Mouse (Mus musculus): ENCODE results near the gene Fancc. TPM values are rescaled to one million over a fixed set of nuclear protein-coding genes. Genes with fewer than 3 reads are reported as not detected.
A peak's percentile ranks its signal among the peaks of the same experiment; 100 is the strongest.
"Not testable (repeated sequence)": the region's sequence is repeated elsewhere in the genome, so short reads cannot be mapped to it uniquely, and the experiment has no call there.

The Fancc gene
- polyA plus RNA-seq, 1 experiment from 2014 or later: 16.8 TPM

- no peak for DNase-seq (ENCODE audit: low spot score)
Measured at GRCm38 (mm10) chr13:63356101-63356500, 141.0 kb downstream of the Fancc start.

DNA sequence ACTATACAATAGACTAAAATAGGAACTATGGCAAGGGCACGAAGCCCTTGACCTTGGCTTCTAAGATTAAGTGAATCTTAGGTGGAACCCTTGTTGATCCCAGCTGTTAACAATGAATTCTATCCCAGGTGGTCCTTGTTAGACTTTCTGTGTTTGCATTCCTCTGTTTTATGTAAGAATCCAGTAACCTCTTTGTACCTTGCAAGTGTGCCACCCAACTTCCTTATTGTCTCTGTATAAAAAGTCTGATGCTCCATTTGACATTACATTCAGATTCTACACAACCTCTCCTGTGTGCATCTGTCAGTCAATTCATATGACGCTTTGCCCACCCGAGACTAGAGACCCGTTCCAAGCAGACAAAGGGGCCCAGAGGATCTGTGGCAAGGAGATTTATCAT, 143.8 kb downstream of the Fancc start:
- DNase-seq (ENCODE audit: low spot score): not testable (repeated sequence)

GRCm38 (mm10) chr13:63350076-63350475, 147.0 kb downstream of the Fancc start:
- no peak for DNase-seq (ENCODE audit: low spot score)

DNA sequence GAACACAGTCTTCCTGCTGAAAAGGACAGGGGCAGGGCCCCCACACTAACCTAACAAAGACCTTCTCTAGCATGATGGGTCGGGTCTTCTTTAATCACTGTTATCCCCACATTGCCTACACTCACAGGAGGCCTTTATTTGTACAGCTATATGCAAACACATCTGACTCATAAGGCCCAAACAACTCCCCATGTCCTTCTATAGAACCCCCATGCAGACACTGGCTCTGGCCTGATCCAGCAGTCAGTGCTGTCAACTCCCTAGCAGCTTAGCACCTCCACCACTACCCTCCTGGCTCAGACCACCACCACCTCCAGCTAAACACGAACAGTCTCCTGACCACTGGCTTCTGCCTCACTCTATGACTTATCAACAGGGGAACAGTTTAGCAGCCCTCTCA, 149.4 kb downstream of the Fancc start:
- no peak for DNase-seq (ENCODE audit: low spot score)

DNA sequence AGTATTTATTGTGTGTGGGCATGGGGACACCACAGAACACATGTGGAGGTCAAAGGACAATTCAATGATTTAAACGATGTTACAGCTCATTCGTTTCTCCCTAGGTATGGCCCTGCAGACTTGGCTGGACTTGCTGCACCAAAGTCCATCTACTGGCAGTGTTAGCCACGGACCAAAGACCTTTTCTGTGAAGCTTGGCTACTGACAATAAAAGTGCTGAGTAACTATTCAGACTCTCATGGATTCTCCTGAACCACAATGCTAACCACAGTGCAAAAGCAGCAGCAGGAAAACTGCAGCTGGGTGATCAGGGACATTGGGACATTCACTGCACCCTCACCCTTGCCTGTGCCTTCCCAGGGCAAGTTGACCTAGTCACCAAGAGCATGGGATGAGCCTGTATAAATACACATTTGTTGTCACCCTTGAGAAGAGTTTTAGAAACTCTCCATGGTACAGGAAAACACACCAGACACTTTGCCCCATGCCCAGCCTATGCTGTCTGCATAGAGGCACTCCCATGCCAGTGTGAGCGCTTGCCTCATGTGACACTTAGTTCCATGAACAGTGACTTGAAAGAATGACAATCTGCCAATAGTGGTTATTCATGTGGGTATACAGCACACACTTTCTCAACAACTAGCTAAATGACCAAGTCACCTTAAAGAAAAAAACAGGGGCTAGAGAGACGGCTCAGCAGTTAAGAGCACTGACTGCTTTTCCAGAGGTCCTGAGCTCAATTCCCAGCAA, 151.4 kb downstream of the Fancc start:
- DNase-seq (ENCODE audit: low spot score): no peak

DNA sequence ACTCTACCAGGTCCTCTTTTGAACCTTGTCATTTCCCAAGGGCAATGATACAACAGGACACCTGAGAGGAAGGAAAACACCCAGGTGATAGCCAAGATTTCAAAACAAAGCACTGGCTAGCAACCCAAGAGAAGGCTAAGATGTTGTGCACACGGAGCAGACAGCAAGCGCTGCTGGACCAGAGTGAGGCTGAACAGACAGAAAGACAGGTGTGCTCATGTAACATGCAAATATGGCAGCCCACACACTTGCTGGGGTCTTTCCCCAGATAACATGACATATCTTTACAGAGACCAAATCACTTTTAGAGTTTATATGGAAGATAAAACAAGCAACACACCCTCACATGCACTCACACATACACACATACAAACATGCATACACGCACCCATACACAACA, 152.6 kb downstream of the Fancc start:
- no peak for DNase-seq (ENCODE audit: low spot score)

DNA sequence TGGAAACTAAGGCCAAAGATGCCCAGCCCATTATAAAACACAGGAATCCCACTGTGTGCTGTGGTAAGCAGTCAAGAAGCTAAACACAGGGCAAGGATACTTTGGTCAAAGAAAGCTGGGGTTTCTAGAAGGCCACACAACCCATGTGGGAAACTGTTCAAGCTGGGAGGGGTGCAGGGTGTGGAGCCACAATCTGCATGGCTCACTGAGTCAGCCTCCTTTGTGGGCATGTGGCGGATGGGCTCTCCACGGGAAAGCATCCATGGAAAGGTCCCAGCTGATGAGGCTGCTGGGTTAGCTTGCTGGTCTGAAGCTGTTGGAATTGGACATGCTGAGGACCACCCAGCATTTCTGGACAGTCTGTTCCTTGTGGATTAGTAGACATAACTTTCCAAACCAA, 154.3 kb downstream of the Fancc start:
- DNase-seq (ENCODE audit: low spot score): no peak

DNA sequence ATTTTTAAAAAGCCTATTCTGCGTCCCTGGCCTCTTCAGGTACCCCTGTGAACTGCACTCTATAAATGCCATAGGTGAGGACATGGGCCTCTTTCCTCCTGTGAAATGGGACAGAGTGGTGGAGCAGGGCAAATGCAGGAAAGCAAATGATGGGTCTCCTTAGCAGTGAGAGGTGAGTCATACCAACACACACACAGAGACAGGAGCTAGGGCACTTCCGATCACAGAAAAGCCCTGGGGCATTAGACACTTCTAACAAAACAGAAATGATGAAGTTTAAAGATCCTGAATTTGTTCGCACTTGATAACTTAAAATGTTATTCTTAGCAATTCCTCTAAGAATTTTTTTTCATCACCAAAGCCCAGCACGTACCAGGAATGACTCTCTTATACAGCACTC, 157.1 kb downstream of the Fancc start:
- no peak for DNase-seq (ENCODE audit: low spot score)

DNA sequence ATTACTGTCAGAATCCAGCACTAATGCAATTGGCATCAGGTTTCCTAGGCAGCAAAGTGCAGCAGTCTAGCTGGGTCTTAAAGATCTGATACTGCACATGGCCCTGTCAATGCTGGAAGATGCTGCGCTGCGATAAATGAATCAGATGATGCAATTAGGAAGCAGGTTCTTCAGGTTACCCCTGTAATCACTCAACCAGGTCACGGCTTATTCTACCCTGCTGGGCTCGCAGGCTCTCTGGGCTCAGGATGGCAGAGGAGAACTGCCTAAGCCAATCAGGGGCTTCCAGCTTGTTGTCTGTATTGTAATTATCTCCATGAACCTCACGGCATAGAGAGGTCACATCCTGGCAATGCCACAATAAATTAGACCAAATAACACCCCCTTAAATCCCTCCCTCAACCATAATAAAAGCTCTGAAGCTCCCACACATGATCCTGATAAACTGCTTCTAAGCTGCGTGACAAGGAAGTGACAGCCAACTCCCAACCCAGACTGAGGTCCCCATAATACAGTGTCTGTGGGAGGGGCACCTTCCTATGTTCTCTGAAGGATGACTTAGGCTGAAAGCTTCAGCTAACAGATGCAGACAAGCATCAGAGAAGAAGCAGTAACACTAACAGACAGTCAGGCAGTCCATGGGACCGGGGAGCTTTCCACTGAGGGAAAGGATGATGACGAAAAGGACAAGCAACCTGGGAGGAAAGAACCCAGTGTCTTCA, 159.7 kb downstream of the Fancc start:
- DNase-seq (ENCODE audit: low spot score): no peak

DNA sequence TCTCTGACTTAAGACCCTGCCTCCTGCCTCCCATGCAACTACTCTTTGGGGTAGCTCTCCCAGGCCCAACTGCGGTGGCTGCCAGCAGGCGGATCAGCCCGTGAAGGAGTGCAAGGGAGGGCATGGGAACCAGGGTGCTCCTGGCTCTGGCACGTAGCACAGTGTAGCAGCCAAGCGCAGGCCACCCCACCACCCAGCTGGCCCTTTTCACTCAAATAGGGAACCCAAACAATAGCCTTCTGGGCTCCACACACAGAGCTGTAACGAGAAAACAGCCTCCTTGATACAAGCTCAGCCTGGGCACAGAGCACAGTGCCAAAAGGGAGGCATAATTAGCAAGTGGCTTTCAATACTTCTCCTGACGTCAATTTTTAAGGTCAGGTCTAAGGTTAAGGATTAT, 160.7 kb downstream of the Fancc start:
- no peak for DNase-seq (ENCODE audit: low spot score)

DNA sequence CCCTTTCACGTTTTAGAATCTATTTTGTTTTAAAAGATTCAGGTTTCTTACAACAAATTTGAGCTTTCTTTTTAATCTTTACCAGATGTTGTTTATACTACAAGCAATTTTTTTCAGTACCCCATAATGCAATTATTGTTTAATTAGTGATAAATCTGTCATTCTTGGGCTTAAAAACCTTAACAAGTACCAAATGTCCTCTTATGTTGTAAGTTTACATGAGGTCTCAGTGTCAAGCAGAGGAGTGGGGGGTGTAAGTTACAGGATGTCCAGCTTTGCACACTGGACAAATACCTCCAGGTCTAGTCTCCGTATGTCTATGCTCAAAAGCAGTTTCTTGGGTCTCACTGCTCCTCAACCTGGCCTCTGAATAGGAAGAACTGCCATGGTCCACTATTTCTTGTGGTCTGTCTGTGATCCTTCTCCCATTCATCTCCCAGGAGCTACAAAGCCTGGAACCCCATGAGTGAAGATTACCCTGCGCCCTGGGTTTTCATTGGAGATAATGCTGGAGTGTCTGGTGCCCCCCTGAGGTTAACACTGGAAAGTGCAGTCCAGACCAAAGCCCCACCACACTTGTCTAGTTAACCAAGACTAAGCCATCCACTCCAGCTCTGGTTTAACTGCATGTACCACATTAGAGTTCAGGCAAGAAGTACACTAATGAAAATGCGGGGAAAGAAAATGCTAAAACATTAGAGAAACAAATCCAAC, 161.5 kb downstream of the Fancc start:
- DNase-seq (ENCODE audit: low spot score): peak; percentile 55

DNA sequence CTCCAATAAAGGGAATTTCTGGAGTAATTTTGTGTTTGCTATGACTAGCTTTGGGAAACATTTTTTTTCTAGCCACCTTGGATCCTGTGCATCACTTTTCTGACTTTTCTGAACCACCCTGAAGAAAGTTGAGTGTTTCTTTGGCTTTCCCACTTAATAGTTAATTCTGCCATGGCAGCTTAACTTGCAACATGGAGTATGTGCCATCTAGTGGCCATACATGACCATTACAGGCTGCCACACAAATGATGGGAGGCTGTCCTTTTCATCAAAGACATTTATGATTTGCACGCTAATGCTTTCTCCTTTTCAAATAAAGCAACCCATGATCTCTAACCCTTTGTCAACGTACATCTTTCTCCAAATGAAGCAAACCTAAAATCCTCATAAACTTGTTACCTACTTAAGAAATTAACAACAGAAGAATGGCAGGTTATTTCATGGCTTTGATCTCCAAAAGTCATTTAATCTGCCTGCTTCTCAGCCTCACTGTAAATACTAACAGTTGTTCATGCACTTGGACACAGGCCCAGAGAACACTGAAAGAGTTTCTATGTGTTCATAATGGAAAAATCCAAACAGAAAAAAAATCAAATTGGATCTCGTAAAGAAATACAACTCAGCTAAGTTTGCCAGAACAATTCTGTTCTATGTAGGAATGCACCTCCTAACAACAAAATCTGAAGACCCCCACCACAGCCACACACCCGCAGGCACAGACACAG, 164.3 kb downstream of the Fancc start:
- peak; percentile 75 for DNase-seq (ENCODE audit: low spot score)

DNA sequence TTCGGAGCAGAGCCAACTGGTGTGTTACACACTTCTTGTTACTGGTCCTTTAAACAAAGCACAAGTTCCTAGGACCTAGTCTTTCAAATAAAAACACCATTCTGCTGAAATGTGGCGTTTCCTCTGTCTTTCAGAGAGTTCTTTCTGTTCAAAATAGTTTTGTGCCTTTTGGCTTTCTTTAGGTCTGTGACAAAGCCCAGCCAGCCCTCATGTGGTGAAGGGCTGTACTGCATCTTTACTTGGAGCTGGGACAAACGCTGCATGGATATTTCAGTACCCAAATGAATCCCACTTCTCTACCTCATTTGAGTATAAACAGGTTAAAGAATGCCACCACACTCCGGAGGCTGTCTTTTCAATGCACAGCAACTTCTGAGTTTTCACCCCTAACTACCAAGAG, 165.7 kb downstream of the Fancc start:
- DNase-seq (ENCODE audit: low spot score): peak; percentile 70

GRCm38 (mm10) chr13:63330236-63330860, 166.7 kb downstream of the Fancc start:
- DNase-seq (ENCODE audit: low spot score): no peak

GRCm38 (mm10) chr13:63326015-63326414, 171.1 kb downstream of the Fancc start:
- DNase-seq (ENCODE audit: low spot score): no peak

- peak; percentile 43 for DNase-seq (ENCODE audit: low spot score)
Measured at GRCm38 (mm10) chr13:63324978-63325848, 171.9 kb downstream of the Fancc start.

GRCm38 (mm10) chr13:63324311-63324710, 172.8 kb downstream of the Fancc start:
- DNase-seq (ENCODE audit: low spot score): no peak

DNA sequence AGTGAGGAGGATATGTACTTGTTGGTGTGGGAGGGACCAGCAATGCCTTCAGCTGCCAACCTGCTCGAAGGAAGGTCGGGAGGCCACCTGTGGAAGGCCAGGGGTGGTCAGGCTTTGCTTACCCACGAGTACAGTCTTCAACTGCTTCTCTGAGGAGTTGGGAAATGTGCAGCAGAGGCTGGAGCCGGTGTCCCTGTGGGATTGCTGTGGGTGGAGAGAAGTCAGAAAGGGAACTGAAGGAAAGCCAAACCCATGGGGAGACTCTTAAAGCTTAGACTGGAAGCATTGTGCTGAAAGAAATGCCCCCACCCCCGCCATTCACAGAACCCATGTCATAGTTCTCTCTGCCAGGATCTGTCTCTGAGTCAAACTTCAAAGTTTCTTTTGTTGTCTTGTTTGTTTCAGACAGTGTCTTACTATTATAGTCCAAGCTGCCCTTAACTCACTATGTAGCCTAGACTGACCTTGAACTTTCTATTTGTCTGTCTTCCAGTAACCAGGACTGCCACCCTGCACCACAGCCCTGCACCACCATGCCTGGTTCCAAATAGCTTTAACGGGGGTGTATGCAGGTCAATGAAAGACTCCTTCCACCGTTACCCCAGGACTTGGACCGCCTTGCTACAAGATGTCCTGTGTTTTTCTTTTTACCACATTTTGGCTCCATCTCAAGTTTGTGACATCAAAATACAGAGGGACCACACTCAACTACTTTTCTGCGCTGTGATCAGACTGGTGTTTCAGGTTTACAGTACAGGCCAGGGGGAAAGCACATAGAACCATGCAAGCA, 173.6 kb downstream of the Fancc start:
- no peak for DNase-seq (ENCODE audit: low spot score)

DNA sequence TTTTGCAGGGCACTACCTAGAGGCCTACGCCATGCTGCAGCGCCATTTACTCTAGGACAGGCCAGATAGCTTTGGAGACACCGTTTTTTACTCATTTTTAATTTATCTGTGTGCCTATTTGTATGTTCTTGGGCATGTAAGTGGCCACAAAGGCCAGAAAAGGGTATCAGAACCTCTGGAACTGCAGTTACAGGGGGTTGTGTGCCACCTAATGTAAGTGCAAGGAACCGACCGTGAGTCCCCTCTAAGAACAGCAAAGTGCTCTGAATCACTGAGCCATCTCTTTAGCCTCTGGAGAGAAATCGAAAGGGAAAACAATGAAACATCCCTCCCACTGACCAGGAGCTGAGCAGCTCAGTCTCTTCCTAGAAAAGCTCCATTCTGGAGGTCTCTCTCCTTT, 174.3 kb downstream of the Fancc start:
- DNase-seq (ENCODE audit: low spot score): no peak
